Mouse (Mus musculus) B cell, adult 2 months (primary cell): ENCODE data around the gene Rufy4.

Experiments
- DNase-seq, 2 experiments: peaks; one replicate each; pipeline ENCODE4 v3.0.0; 2022

Rufy4 gene

GRCm38 (mm10) chr1:74124991-74125552 lies at the start of gene Rufy4:
TSS of gene Rufy4 (plus strand) at chr1:74125541.
- DNase-seq, result peak; percentile 81 to 86

GRCm38 (mm10) chr1:74076230-74076629 lies 49.1 kb upstream of the Rufy4 start:
- DNase-seq, result no peak

GRCm38 (mm10) chr1:74077353-74077752 lies 48.0 kb upstream of the Rufy4 start:
- DNase-seq, result peak; percentile 80 to 82

GRCm38 (mm10) chr1:74081573-74081989 lies 43.8 kb upstream of the Rufy4 start:
- DNase-seq, result no peak

- DNase-seq, result peak; percentile 64 to 69
These were observed 42.4 kb upstream of the Rufy4 start for GRCm38 (mm10) chr1:74082841-74083463.

GRCm38 (mm10) chr1:74084065-74084705 lies 41.2 kb upstream of the Rufy4 start:
- no peak for DNase-seq

- no peak for DNase-seq
These were observed 40.6 kb upstream of the Rufy4 start for GRCm38 (mm10) chr1:74084752-74085151.

- peak; percentile 39 to 57 for DNase-seq
These were observed 39.8 kb upstream of the Rufy4 start for GRCm38 (mm10) chr1:74085566-74085965.

GRCm38 (mm10) chr1:74088569-74088968 lies 36.8 kb upstream of the Rufy4 start:
- DNase-seq, result no peak

- no peak for DNase-seq
These were observed 35.0 kb upstream of the Rufy4 start for GRCm38 (mm10) chr1:74090329-74090728.

GRCm38 (mm10) chr1:74091138-74091537 lies 34.2 kb upstream of the Rufy4 start:
- no peak for DNase-seq

GRCm38 (mm10) chr1:74091611-74092224 lies 33.6 kb upstream of the Rufy4 start:
- no peak for DNase-seq

- DNase-seq, result no peak
These were observed 33.1 kb upstream of the Rufy4 start for GRCm38 (mm10) chr1:74092242-74092641.

- no peak for DNase-seq
These were observed 31.9 kb upstream of the Rufy4 start for GRCm38 (mm10) chr1:74093447-74093846.

- peak; percentile 52 to 63 for DNase-seq
These were observed 30.7 kb upstream of the Rufy4 start for GRCm38 (mm10) chr1:74094497-74095270.

- no peak for DNase-seq
These were observed 30.0 kb upstream of the Rufy4 start for GRCm38 (mm10) chr1:74095296-74095695.

- no peak for DNase-seq
These were observed 29.6 kb upstream of the Rufy4 start for GRCm38 (mm10) chr1:74095728-74096127.

GRCm38 (mm10) chr1:74098004-74099000 lies 27.0 kb upstream of the Rufy4 start:
- peak; percentile 19 to 22 for DNase-seq

GRCm38 (mm10) chr1:74099001-74099435 lies 26.3 kb upstream of the Rufy4 start:
- no peak for DNase-seq

GRCm38 (mm10) chr1:74103654-74104353 lies 21.5 kb upstream of the Rufy4 start:
- no peak for DNase-seq

GRCm38 (mm10) chr1:74105660-74106059 lies 19.7 kb upstream of the Rufy4 start:
- DNase-seq, result no peak
